Mouse (Mus musculus) midbrain, embryonic 11.5 days (tissue): ENCODE data around the gene Smok3c. TPM values are rescaled to one million over a fixed set of nuclear protein-coding genes. Genes with fewer than 3 reads are reported as not detected.
"Not testable (repeated sequence)": the region's sequence is repeated elsewhere in the genome, so short reads cannot be mapped to it uniquely, and the experiment has no call there.

ENCODE experiments used
- ATAC-seq: fragments of 200-750 bp; cut with Nextera tagmentation; 2 replicates; pipeline ENCODE4 v1.8.0; 2017; ENCODE audit warnings: moderate TSS enrichment, moderate library complexity; ENCODE audit not compliant: low FRiP score
- DNase-seq: peaks from one replicate; pipeline ENCODE4 v3.0.0; 2015; ENCODE audit warnings: low spot score; ENCODE audit errors: missing footprints
- H3K27ac ChIP-seq: fragments of 300-500 bp; sonication (generic); 2 replicates; pipeline ENCODE4 v1.5.1; 2014; ENCODE audit warnings: low read depth, low read length
- H3K27me3 ChIP-seq: fragments of 300-500 bp; sonication (generic); 2 replicates; pipeline ENCODE4 v1.6.1; 2014; ENCODE audit warnings: mild to moderate bottlenecking, low read length, moderate library complexity, mixed read lengths; ENCODE audit not compliant: control insufficient read depth, insufficient read depth
- H3K36me3 ChIP-seq: fragments of 300-500 bp; sonication (generic); 2 replicates; pipeline ENCODE4 v1.6.1; 2014; ENCODE audit warnings: mild to moderate bottlenecking, low read length, moderate library complexity, mixed read lengths; ENCODE audit not compliant: control insufficient read depth, insufficient read depth
- H3K4me1 ChIP-seq: fragments of 300-500 bp; sonication (generic); 2 replicates; pipeline ENCODE4 v1.6.1; 2014; ENCODE audit warnings: low read length; ENCODE audit not compliant: control insufficient read depth, insufficient read depth
- H3K4me2 ChIP-seq: fragments of 300-500 bp; sonication (generic); 2 replicates; pipeline ENCODE4 v1.6.1; 2014; ENCODE audit warnings: mild to moderate bottlenecking, moderate library complexity
- H3K4me3 ChIP-seq: fragments of 300-500 bp; sonication (generic); 2 replicates; pipeline ENCODE4 v1.5.1; 2014; ENCODE audit warnings: low read depth, low read length
- H3K9ac ChIP-seq: fragments of 300-500 bp; sonication (generic); 2 replicates; pipeline ENCODE4 v1.6.1; 2014; ENCODE audit warnings: low read length
- H3K9me3 ChIP-seq: fragments of 300-500 bp; sonication (generic); 2 replicates; pipeline ENCODE4 v1.6.1; 2016; ENCODE audit warnings: low read length; ENCODE audit not compliant: control insufficient read depth
- WGBS: fragments of 180-500 bp; shearing (Covaris S2); extraction: QIAGEN DNeasy Blood & Tissue Kit; methylation state at CpG from one replicate; pipeline ENCODE4 v1.1.7; 2014; 5-methylcytosine and 5-hydroxymethylcytosine counted together
- polyA plus RNA-seq: library from polyadenylated mRNA; unstranded; fragments of >200 nt; fragmentation: Nextera tagmentation; extraction: Ambion mirVana; gene quantifications from 2 replicates; pipeline ENCODE4 v1.2.1, GENCODE M21; 2014

Smok3c gene
- not detected in 2 replicates for polyA plus RNA-seq

- H3K9ac ChIP-seq: not testable (repeated sequence)
- no CpG with 5 or more reads among the region's 5 CpGs for WGBS
These were observed at the start of gene Smok3c for GRCm38 (mm10) chr5:138052894-138053293. Gene Smok3c, plus strand, starts transcription at chr5:138053194.

DNA sequence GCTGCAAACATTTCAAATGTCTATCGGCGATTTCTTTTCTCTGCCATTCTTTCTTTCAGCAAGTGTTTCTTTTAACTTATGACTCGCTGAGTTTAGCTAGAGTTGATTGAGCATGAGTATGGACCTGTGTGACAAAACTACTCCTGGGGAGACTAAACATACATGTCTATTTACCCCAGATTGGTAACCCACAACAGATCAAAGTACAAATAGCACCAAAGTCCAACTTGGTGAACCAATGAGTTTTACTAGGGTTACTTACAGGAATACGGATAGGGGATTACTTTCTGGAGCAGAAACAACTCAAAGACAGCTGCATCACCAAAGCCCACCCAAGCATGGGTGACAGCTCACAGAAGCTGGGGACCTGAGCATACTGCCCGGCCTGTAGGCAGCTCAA, 43.6 kb upstream of the Smok3c start:
- WGBS: 89% methylated on average over 5 of the region's 5 CpGs
- no peak overlapping the region for H3K4me3 ChIP-seq
- no peak overlapping the region for H3K4me2 ChIP-seq

More at GRCm38 (mm10) chr5:138052894-138053293, at the start of gene Smok3c:
- not testable (repeated sequence) for ATAC-seq, H3K27ac ChIP-seq, H3K4me1 ChIP-seq, H3K27me3 ChIP-seq, H3K4me3 ChIP-seq, H3K36me3 ChIP-seq, H3K9me3 ChIP-seq, H3K4me2 ChIP-seq, DNase-seq

DNA sequence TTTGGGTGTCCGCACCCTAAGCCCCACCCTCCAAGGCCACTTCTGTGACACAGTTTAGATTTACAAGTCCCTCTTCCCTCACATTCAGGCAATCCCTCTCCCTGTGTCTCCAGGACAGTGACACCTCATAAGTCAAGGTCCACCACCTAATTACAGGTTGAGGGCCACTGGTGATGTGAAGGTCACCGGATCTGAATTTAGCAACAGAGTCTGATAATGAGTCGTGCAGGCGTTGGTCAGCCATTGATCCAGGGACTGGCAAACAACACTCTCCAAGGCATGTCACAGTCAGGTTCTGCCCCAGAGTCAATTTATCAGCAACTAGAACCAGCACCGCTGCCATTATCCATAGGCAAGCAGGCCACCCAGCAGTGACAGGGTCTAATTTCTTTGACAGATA, 40.6 kb upstream of the Smok3c start:
- no peak for ATAC-seq
- no peaks in the 10 kb centered on the region for H3K9me3 ChIP-seq
- H3K9ac ChIP-seq: no peak overlapping the region
- no peak overlapping the region for H3K27ac ChIP-seq
- no peaks in the 10 kb centered on the region for H3K27me3 ChIP-seq
- 92% methylated on average over 5 of the region's 5 CpGs for WGBS
- H3K4me1 ChIP-seq: no peaks in the 10 kb centered on the region
- H3K4me2 ChIP-seq: no peak overlapping the region
- H3K4me3 ChIP-seq: no peak overlapping the region
- no peak for DNase-seq
- no peaks in the 10 kb centered on the region for H3K36me3 ChIP-seq

More for the DNA sequence above, 43.6 kb upstream of the Smok3c start:
- no peaks in the 10 kb centered on the region for H3K36me3 ChIP-seq
- no peak overlapping the region for H3K9ac ChIP-seq
- DNase-seq (no peak), ATAC-seq (no peak)
- no peaks in the 10 kb centered on the region for H3K4me1 ChIP-seq
- H3K9me3 ChIP-seq: no peaks in the 10 kb centered on the region
- no peak overlapping the region for H3K27ac ChIP-seq
- H3K27me3 ChIP-seq: no peaks in the 10 kb centered on the region

DNA sequence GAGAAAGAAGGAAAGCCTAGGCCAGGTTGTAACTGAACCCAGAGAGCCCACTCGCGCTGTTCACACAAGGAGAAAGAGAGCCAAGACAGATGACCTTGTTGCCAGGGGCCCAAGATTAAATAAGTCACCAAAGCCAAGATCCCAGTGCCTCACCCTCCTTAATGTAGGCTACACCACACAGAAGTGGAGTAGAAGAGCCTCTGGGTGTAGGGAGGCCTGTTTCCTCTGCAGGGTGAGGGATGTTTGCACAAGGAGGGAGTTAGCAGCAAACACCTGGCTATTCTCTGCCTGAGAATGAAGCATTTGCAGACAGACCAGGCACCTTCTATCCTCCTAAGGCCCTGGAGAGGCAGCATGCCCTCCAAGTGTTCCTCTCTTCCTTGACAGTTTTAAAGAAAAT, 36.5 kb upstream of the Smok3c start:
- no peaks in the 10 kb centered on the region for H3K9me3 ChIP-seq
- no peak for DNase-seq
- H3K36me3 ChIP-seq: no peaks in the 10 kb centered on the region
- no peak overlapping the region for H3K9ac ChIP-seq
- H3K27me3 ChIP-seq: no peaks in the 10 kb centered on the region
- H3K4me2 ChIP-seq: no peak overlapping the region
- no peaks in the 10 kb centered on the region for H3K4me1 ChIP-seq
- no peak overlapping the region for H3K4me3 ChIP-seq
- H3K27ac ChIP-seq: no peak overlapping the region
- 91% methylated on average over 2 of the region's 2 CpGs for WGBS
- ATAC-seq: no peak

DNA sequence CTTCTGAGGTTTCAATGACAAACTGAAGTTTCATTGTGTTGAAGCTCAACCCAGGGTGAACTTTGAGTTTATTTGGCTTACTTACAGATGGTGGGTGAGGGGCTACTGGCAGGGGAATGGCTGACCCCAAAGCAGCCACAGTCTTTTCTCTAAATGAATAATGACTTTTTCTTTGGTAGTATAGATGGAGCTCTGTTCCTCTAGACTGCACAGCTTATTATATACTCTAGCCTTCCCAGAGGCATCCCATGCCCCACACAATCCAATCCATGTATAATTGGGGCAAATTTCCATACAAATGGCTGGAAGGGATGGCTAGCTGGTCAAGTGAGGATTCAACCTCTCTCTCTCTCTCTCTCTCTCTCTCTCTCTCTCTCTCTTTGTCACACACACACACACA, 36.0 kb upstream of the Smok3c start:
- no peaks in the 10 kb centered on the region for H3K27me3 ChIP-seq
- no peaks in the 10 kb centered on the region for H3K4me1 ChIP-seq
- no peak overlapping the region for H3K4me2 ChIP-seq
- no peak overlapping the region for H3K9ac ChIP-seq
- H3K36me3 ChIP-seq: no peaks in the 10 kb centered on the region
- no peak for DNase-seq
- no peak for ATAC-seq
- no peak overlapping the region for H3K27ac ChIP-seq
- no peak overlapping the region for H3K4me3 ChIP-seq
- no peaks in the 10 kb centered on the region for H3K9me3 ChIP-seq

- not testable (repeated sequence) for H3K36me3 ChIP-seq, H3K4me1 ChIP-seq, H3K27ac ChIP-seq, H3K27me3 ChIP-seq, H3K9ac ChIP-seq, H3K9me3 ChIP-seq, H3K4me3 ChIP-seq, ATAC-seq, H3K4me2 ChIP-seq, DNase-seq
- 87% methylated on average over 3 of the region's 4 CpGs for WGBS
These were observed 33.4 kb upstream of the Smok3c start for GRCm38 (mm10) chr5:138019577-138019976.

- not testable (repeated sequence) for H3K9me3 ChIP-seq, H3K4me1 ChIP-seq, DNase-seq, H3K27me3 ChIP-seq, H3K36me3 ChIP-seq, H3K27ac ChIP-seq, H3K4me3 ChIP-seq, ATAC-seq, H3K9ac ChIP-seq, H3K4me2 ChIP-seq
- WGBS: 87% methylated on average over 3 of the region's 7 CpGs
These were observed 32.0 kb upstream of the Smok3c start, which contains the start of the genes Smok3a and Smok3b for GRCm38 (mm10) chr5:138020961-138021479. Gene Smok3a, plus strand, starts transcription at chr5:138021261. Gene Smok3b, plus strand, starts transcription at chr5:138021429.

DNA sequence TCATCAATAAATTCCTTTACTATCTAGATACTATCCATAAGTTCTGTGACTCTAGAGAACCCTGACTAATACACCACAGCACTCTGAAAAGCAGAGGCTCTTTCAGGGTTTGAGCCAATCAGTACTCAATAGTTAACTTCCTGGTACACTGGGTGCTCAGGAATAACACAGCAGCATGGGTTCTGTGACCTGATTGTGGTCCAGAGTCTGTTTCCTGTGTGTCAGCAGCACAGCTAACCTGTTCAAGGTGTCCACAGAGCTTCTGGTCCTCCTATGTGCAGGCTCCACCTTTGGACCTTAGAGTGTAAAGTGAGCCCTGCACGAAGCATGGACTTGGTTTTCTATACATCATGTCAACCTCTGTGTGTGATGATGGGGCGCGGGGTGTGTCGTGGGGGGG, 20.8 kb downstream of the Smok3c start:
- ATAC-seq (no peak), DNase-seq (no peak)
- Histone ChIP-seq H3K9ac (no peak overlapping the region), H3K4me3 (no peak overlapping the region), H3K9me3 (no peaks in the 10 kb centered on the region), H3K4me1 (no peaks in the 10 kb centered on the region), H3K4me2 (no peak overlapping the region), H3K27me3 (no peaks in the 10 kb centered on the region), H3K36me3 (no peaks in the 10 kb centered on the region), H3K27ac (no peak overlapping the region)
- WGBS: 87% methylated on average over 4 of the region's 4 CpGs

- no peaks in the 10 kb centered on the region for H3K9me3 ChIP-seq
- no peaks in the 10 kb centered on the region for H3K36me3 ChIP-seq
- no peaks in the 10 kb centered on the region for H3K27me3 ChIP-seq
- H3K27ac ChIP-seq: no peak overlapping the region
- DNase-seq: no peak
- H3K4me2 ChIP-seq: no peak overlapping the region
- 66% methylated on average over 3 of the region's 3 CpGs for WGBS
- no peak overlapping the region for H3K9ac ChIP-seq
- H3K4me3 ChIP-seq: no peak overlapping the region
- H3K4me1 ChIP-seq: no peaks in the 10 kb centered on the region
- ATAC-seq: no peak
These were observed 22.7 kb downstream of the Smok3c start for GRCm38 (mm10) chr5:138075684-138076083.
